Mouse (Mus musculus): ENCODE measurements at regions not wholly inside any gene's neighbourhood (a gene's known extent, or its start where the extent isn't known, plus 50 kb on each side); places are given as distances from the start of the nearest gene placed in this dataset.

DNA sequence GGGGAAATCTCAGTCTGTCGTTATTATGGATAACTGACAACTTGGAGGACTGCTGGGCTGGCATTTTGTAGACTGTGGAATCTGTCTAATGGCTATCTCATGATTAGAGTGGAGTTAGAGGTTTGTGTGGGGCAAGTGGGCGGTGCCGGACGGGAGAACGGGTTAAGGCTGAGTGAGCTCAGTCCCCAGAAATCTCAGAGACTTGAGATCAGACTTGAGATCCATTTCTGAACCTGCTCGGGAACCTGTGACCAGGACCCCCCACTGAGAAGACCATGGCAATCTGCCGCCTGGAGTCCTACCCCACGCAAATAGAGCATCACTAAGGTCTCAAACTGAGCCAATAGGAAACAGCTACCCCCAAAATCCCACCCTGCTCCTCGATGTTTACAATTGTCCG, 306.0 kb downstream of the Irs2 start:
- H3K36me3 ChIP-seq (ENCODE audit: control insufficient read depth, insufficient read depth, low read length): no peaks in the 10 kb centered on the region
- H3K27ac ChIP-seq (ENCODE audit: control insufficient read depth, insufficient read depth, low read length): no peak overlapping the region
- 92% methylated on average over 10 of the region's 10 CpGs for WGBS
- H3K27me3 ChIP-seq (ENCODE audit: control insufficient read depth, insufficient read depth, low read length): no peaks in the 10 kb centered on the region
- no peak overlapping the region for H3K4me3 ChIP-seq (ENCODE audit: control insufficient read depth, insufficient read depth, low read length)
- no peaks in the 10 kb centered on the region for H3K4me1 ChIP-seq (replicated peaks; ENCODE audit: control insufficient read depth, insufficient read depth, low read length)
- no peak for DNase-seq
- TF ChIP-seq CTCF (IDR thresholded peaks at IDR 0.05; ENCODE audit: borderline replicate concordance, control insufficient read depth, extremely low read depth, insufficient read depth, low read length, poor library complexity) (no peak), POLR2A (IDR thresholded peaks at IDR 0.05; ENCODE audit: control insufficient read depth, extremely low read depth, insufficient read depth, low read length, poor library complexity) (no peak)

DNA sequence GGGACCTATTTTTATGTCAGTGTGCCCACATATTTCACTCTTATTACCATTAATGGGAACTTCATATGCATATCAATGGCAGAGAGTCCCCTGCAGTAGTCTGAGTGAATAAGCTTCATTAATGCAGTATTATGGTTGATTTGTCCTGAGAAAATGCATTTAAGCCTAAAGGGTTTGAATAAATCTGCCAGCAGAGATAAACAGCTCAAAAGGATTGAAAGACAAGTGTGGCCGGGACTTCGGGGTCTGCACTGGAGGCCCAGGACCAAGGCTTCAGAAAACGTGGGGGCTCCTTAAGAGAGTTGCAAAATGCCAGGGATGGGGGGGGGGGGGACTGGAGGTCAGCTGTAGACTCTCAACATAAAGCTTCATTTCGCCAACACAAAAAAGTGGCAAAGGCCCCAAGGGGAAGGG, 306.6 kb downstream of the Irs2 start:
- Histone ChIP-seq H3K27ac (ENCODE audit: control insufficient read depth, insufficient read depth, low read length) (no peak overlapping the region), H3K36me3 (ENCODE audit: control insufficient read depth, insufficient read depth, low read length) (no peaks in the 10 kb centered on the region), H3K4me1 (replicated peaks; ENCODE audit: control insufficient read depth, insufficient read depth, low read length) (no peaks in the 10 kb centered on the region), H3K4me3 (ENCODE audit: control insufficient read depth, insufficient read depth, low read length) (no peak overlapping the region), H3K27me3 (ENCODE audit: control insufficient read depth, insufficient read depth, low read length) (no peaks in the 10 kb centered on the region)
- no peak for DNase-seq
- TF ChIP-seq CTCF (IDR thresholded peaks at IDR 0.05; ENCODE audit: borderline replicate concordance, control insufficient read depth, extremely low read depth, insufficient read depth, low read length, poor library complexity) (no peak), POLR2A (IDR thresholded peaks at IDR 0.05; ENCODE audit: control insufficient read depth, extremely low read depth, insufficient read depth, low read length, poor library complexity) (no peak)
- 96% methylated on average over 4 of the region's 4 CpGs for WGBS

DNA sequence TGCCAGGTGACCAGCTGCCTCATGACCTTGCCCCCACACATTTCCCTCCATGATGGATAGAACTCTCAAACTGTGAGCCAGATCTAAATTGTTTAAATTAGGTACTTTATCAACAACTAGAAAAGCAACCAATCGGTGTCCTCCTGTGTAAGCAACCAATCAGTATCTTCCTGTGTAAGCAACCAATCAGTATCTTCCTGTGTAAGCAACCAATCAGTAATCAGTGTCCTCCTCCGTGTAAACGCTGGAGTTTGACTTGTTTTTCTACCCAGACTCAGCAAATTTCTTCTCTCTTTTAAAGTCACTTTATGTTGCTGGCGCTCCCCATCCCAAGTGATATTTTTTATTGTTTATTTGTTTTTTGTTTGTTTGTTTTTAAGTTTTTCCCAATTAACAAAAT, 307.0 kb downstream of the Irs2 start:
- WGBS: 84% methylated on average over 4 of the region's 4 CpGs
- no peak overlapping the region for H3K27ac ChIP-seq (ENCODE audit: control insufficient read depth, insufficient read depth, low read length)
- H3K36me3 ChIP-seq (ENCODE audit: control insufficient read depth, insufficient read depth, low read length): no peaks in the 10 kb centered on the region
- no peak overlapping the region for H3K4me3 ChIP-seq (ENCODE audit: control insufficient read depth, insufficient read depth, low read length)
- DNase-seq: no peak
- H3K27me3 ChIP-seq (ENCODE audit: control insufficient read depth, insufficient read depth, low read length): no peaks in the 10 kb centered on the region
- H3K4me1 ChIP-seq (replicated peaks; ENCODE audit: control insufficient read depth, insufficient read depth, low read length): no peaks in the 10 kb centered on the region
- no peak for TF ChIP-seq POLR2A (IDR thresholded peaks at IDR 0.05; ENCODE audit: control insufficient read depth, extremely low read depth, insufficient read depth, low read length, poor library complexity)
- TF ChIP-seq CTCF (IDR thresholded peaks at IDR 0.05; ENCODE audit: borderline replicate concordance, control insufficient read depth, extremely low read depth, insufficient read depth, low read length, poor library complexity): no peak

DNA sequence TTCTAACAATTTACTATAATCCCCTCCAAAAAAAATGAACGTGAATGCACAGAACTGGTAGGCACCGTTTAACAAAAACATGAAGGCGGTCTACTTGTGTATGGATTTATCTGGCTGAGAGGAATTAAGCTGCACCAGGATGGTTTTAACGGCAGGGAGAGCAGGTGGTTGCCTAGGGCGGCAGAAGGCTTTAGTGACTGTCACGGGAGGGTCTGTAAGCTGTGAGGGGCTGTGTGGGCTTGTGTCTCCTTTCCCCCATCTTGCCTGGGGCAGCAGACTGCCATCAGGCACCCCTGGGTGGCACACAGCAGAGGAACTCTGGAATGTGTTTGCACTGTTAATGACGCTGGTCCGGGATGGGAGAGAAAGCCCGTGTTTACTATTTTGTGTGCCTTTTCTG, 308.6 kb downstream of the Irs2 start:
- Histone ChIP-seq H3K27ac (ENCODE audit: control insufficient read depth, insufficient read depth, low read length) (no peak overlapping the region), H3K4me3 (ENCODE audit: control insufficient read depth, insufficient read depth, low read length) (no peak overlapping the region), H3K36me3 (ENCODE audit: control insufficient read depth, insufficient read depth, low read length) (no peaks in the 10 kb centered on the region), H3K27me3 (ENCODE audit: control insufficient read depth, insufficient read depth, low read length) (no peaks in the 10 kb centered on the region), H3K4me1 (replicated peaks; ENCODE audit: control insufficient read depth, insufficient read depth, low read length) (no peaks in the 10 kb centered on the region)
- DNase-seq: no peak
- 94% methylated on average over 9 of the region's 9 CpGs for WGBS
- TF ChIP-seq CTCF (IDR thresholded peaks at IDR 0.05; ENCODE audit: borderline replicate concordance, control insufficient read depth, extremely low read depth, insufficient read depth, low read length, poor library complexity) (no peak), POLR2A (IDR thresholded peaks at IDR 0.05; ENCODE audit: control insufficient read depth, extremely low read depth, insufficient read depth, low read length, poor library complexity) (no peak)

DNA sequence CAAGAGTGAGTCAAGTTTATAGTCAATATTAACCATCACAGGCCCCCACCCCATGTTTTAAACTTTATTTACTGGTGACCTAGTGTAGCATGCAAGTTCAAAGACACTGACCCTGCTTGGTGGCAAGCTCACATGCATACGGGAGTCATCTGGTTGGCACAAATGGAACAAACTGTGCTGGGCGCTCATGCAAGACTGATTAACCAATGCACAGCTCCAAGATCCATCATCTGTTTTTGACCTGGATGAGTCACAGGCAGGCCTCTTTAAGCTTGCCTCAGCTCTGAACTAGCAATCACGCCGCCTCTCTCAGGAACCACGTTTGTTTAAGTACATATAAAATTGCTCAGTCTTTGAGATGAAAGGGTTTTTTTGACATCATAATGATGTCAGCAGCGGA, 313.1 kb downstream of the Irs2 start:
- no peak overlapping the region for H3K4me3 ChIP-seq (ENCODE audit: control insufficient read depth, insufficient read depth, low read length)
- WGBS: 94% methylated on average over 6 of the region's 6 CpGs
- no peaks in the 10 kb centered on the region for H3K36me3 ChIP-seq (ENCODE audit: control insufficient read depth, insufficient read depth, low read length)
- DNase-seq: no peak
- no peaks in the 10 kb centered on the region for H3K27me3 ChIP-seq (ENCODE audit: control insufficient read depth, insufficient read depth, low read length)
- TF ChIP-seq CTCF (IDR thresholded peaks at IDR 0.05; ENCODE audit: borderline replicate concordance, control insufficient read depth, extremely low read depth, insufficient read depth, low read length, poor library complexity) (no peak), POLR2A (IDR thresholded peaks at IDR 0.05; ENCODE audit: control insufficient read depth, extremely low read depth, insufficient read depth, low read length, poor library complexity) (no peak)
- H3K27ac ChIP-seq (ENCODE audit: control insufficient read depth, insufficient read depth, low read length): no peak overlapping the region
- no peaks in the 10 kb centered on the region for H3K4me1 ChIP-seq (replicated peaks; ENCODE audit: control insufficient read depth, insufficient read depth, low read length)

DNA sequence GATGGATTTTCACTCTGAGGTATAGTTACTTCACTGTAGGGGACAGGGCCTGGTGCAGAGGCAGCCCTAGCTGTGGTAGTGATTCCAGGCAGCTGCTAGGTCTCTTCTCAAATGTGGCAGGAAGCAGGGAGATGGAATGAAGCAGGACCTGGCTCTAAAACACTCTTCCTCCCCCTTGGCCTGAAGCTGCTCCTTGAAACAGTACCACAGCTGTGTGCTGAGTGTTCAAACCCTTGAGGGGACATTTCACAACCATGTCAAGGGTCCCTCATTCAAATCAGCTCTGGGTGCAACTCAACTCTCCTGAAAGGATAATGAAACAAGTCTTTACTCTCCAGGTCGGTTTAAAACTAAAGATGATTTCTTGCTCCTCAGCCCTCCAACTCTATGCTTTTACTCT, 317.6 kb downstream of the Irs2 start:
- 87% methylated on average over 1 of the region's 1 CpGs for WGBS

DNA sequence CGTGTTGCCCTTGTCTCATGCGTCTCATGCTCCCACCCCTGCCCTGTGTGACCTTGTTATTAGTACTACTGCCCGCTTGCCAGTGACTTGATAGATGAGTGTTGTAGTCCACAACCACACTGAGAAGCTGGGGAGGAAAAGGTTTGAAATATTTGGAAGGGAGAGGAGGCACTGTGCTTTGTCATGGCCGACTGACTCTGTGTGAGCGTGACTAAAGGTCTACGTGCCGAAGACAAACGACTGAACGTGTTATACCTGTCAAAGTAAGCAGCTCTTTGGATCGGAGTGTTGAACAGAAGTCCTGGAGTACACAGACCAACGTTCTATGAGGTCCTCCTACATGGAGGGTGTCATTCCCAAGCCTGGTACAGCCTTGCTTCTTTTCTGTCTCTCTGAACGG, 318.4 kb downstream of the Irs2 start:
- Histone ChIP-seq H3K4me1 (replicated peaks; ENCODE audit: control insufficient read depth, insufficient read depth, low read length) (no peaks in the 10 kb centered on the region), H3K27me3 (ENCODE audit: control insufficient read depth, insufficient read depth, low read length) (no peaks in the 10 kb centered on the region), H3K4me3 (ENCODE audit: control insufficient read depth, insufficient read depth, low read length) (no peak overlapping the region), H3K27ac (ENCODE audit: control insufficient read depth, insufficient read depth, low read length) (no peak overlapping the region), H3K36me3 (ENCODE audit: control insufficient read depth, insufficient read depth, low read length) (no peaks in the 10 kb centered on the region)
- no peak for DNase-seq
- 93% methylated on average over 12 of the region's 12 CpGs for WGBS
- TF ChIP-seq CTCF (IDR thresholded peaks at IDR 0.05; ENCODE audit: borderline replicate concordance, control insufficient read depth, extremely low read depth, insufficient read depth, low read length, poor library complexity) (no peak), POLR2A (IDR thresholded peaks at IDR 0.05; ENCODE audit: control insufficient read depth, extremely low read depth, insufficient read depth, low read length, poor library complexity) (no peak)

More for the DNA sequence above, 317.6 kb downstream of the Irs2 start:
- no peaks in the 10 kb centered on the region for H3K36me3 ChIP-seq (ENCODE audit: control insufficient read depth, insufficient read depth, low read length)
- no peak overlapping the region for H3K27ac ChIP-seq (ENCODE audit: control insufficient read depth, insufficient read depth, low read length)
- DNase-seq: no peak
- no peak overlapping the region for H3K4me3 ChIP-seq (ENCODE audit: control insufficient read depth, insufficient read depth, low read length)
- H3K4me1 ChIP-seq (replicated peaks; ENCODE audit: control insufficient read depth, insufficient read depth, low read length): no peaks in the 10 kb centered on the region
- no peaks in the 10 kb centered on the region for H3K27me3 ChIP-seq (ENCODE audit: control insufficient read depth, insufficient read depth, low read length)
- TF ChIP-seq CTCF (IDR thresholded peaks at IDR 0.05; ENCODE audit: borderline replicate concordance, control insufficient read depth, extremely low read depth, insufficient read depth, low read length, poor library complexity): no peak
- TF ChIP-seq POLR2A (IDR thresholded peaks at IDR 0.05; ENCODE audit: control insufficient read depth, extremely low read depth, insufficient read depth, low read length, poor library complexity): no peak
